Mouse (Mus musculus): ENCODE measurements around the gene Gm10277.

The Gm10277 gene

GRCm38 (mm10) chr11:77787707-77788106, at the start of gene Gm10277:
Gene Gm10277 (minus strand): TSS chr11:77787747.
- no peak for DNase-seq

DNA sequence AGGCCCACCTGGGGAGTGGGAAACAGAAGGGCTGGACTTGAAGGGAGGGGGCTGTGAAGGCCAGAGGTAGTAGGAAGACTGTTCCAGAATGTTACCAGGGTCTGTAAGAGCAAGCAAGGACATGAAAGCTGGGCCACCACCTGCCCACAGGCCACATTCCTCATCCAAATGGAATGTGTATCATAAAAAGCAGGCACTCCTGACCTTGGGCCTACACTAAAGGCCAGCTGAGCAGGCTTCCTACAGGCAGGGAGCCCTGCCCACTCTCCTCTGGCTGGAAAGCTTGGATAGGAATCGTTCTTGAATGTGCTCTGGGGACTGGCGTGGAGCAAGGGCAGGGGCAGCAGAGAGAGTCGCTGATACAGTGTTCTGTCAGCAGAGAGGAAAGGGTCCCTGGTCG, 49.2 kb upstream of the Gm10277 start:
- no peak for DNase-seq

DNA sequence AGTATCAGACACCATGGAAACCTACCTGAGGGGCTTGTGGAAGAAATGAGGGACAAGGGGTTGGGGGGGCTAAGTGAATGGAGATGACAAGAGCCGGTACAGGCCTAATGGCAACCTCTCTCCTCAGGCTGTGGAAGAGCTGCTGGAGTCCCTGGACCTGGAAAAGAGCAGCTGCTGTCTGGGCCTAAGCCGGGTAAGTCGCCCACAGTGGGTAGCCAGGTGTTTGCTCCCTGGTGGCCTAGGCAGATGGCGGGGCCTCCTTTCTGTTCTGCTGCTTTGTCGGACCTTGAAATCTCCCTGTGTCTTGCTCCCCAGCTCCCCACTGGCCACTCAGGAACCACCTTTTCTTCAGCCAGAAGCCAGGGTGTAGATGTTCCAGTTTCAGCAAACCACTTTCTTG, 48.7 kb upstream of the Gm10277 start:
- no peak for DNase-seq

DNA sequence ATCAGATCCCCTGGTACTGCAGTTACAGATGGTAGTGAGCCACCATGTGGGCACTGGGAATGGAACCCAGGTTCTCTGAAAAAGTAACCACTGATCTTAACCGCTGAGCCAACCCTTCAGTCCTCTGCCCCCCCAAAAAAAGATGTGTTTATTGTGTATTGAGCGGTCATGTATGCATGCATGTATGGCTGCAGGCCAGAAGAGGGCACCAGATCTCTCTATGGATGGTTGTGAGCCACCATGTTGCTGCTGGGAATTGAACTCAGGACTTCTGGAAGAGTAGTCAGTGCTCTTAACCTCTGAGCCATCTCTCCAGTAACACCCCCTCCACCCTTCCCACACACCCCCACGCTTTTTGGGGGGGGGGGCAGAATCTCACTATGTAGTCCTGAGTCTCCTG, 47.6 kb upstream of the Gm10277 start:
- no peak for DNase-seq

- no peak for DNase-seq
Observed at GRCm38 (mm10) chr11:77832541-77832940, 45.0 kb upstream of the Gm10277 start.

DNA sequence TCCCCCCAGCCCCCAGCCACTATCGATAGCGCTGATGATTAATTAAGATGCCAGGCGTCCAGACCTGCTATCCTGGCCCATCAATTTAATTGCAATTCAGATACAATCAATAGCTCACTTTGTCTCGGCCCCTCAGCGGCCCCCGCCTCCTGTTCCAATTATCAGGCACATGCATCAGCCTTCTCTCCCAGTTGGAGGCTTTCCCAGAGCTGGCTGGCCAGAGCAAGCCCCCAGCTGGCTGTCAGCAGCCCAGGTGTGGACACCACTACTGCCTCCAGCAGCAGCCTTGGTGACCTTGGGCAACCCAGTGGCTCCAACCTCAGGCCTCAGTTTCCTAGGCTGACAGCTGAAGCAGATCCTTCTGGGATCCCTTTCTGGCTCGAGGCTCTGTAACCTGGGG, 43.3 kb upstream of the Gm10277 start:
- no peak for DNase-seq

DNA sequence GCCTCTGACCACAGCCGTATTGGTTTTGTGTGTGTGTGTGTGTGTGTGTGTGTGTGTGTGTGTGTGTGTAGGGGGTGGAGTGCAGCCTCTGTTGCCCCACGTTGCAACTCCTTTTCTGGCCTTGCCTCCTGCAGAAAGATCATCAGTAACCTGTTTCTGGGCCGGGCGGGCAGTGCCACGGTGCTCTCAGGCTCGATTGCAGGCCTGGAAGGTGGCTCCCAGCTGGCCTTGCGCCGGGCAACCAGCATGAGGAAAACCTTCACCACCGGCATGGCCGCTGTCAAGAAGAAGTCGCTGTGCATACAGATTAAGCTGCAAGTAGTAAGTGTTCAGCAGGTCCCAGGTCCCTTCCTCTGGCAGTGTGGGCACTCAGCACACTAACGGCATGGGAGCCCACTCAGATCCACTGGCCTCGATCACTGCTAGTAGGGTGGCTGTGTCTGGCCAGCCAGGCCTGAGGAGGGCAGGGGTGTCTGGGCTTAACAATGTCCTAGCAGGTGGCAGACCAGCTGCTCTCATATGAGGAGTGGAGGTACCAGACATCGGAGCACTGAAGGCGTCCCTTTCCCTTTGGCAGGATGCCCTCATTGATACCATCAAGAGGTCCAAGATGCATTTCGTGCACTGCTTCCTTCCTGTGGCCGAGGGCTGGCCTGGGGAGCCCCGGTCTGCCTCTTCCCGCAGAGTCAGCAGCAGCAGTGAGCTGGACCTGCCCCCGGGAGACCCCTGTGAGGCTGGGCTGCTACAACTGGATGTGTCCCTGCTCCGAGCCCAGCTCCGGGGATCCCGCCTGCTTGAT, 41.7 kb upstream of the Gm10277 start:
- no peak for DNase-seq

- DNase-seq, result no peak
Observed at GRCm38 (mm10) chr11:77828163-77828562, 40.6 kb upstream of the Gm10277 start.

DNA sequence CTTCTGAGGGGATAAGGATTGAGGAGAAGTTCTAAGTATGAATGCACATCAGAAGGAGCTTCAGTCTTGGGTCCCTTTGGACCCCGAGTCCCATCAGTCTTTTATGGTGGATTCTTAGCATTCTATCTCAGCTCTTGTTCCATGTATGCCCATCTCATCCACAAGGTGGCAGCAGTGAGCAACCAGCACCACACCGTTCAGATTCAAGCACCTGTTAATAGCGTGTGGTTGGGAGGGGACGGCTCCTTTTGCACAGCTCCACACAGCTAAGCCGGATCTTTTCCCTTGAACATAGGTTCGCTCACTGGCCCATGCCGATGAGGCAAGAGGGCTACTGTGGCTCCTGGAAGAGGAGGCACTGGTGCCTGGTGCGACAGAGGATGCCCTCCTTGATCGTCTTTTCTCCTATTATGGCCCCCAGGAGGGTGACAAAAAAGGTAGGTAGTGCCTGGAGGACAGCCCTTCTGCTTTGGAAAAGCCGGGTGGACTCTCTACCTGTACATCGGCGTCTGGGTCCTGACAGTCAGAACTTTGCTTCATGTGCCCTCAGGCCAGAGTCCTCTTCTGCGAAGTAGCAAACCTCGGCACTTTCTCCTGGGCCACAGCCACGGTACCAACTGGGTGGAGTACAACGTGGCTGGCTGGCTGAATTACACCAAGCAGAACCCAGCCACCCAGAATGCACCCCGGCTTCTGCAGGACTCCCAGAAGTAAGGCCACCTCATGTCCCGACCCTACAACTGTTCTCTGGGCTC, 39.9 kb upstream of the Gm10277 start:
- DNase-seq, result peak; percentile 80

GRCm38 (mm10) chr11:77826311-77826710, 38.8 kb upstream of the Gm10277 start:
- no peak for DNase-seq

DNA sequence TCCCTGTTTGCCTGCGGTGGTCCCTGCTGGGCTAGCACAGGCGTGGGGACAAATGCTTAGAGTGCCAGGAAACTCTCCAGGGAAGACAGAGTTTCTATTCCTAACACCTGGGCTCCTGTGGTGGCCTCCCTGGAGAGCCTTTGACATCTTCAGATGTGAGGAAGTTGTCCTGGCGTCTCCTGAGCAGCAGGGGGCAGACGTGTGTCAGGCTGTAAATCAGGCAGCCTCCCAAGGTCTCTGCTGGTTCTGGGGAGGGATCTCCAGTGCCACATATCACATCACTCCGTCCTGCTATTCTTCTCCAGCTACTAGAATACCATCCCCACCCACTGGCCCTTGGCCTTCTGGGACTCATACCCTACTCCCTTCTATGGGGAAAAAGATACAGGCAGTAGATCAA, 38.3 kb upstream of the Gm10277 start:
- DNase-seq, result peak; percentile 74

GRCm38 (mm10) chr11:77822781-77823180, 35.2 kb upstream of the Gm10277 start:
- no peak for DNase-seq

- peak; percentile 65 for DNase-seq
Observed at GRCm38 (mm10) chr11:77821648-77822047, 34.1 kb upstream of the Gm10277 start.

DNA sequence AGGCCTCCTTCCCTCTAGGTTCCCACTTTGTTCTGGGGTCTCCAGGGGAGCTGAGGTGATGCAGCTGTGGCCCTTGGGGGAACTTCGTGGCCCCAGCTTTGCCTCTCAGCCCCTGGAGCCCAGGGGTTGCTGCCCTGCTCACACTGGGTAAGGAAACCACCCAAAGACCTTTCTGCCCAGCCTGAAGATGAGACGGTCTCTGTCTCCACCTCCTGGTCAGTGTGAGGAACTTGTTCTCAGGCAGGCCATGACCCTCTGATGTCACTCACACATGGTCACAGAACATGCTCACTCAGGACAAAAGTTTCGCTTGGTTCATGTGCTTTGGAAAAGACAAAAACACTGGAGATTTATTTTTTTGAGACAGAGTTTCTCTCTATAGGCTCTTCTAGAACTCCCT, 28.5 kb upstream of the Gm10277 start:
- no peak for DNase-seq

DNA sequence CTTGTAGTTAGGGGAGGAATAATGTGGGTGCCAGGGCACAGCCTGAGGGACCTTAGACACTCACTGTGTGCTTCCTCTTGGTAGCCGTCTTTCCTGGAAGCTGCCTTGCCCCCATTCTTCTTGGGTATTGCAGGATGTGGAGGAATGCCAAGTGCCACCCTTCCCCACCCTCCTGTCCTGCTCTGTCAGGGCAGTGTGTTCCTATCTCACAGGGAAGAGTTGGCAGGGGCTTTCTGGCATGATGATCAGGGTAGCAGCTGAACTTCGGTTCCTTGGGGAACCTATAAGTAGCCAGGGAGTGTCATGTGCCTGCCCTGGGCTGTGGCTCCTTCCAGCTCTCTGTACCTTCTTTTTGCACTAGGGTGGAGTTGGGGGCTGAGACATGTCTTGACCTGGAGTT, 26.4 kb upstream of the Gm10277 start:
- DNase-seq, result no peak

- no peak for DNase-seq
Observed at GRCm38 (mm10) chr11:77810018-77810417, 22.5 kb upstream of the Gm10277 start.

DNA sequence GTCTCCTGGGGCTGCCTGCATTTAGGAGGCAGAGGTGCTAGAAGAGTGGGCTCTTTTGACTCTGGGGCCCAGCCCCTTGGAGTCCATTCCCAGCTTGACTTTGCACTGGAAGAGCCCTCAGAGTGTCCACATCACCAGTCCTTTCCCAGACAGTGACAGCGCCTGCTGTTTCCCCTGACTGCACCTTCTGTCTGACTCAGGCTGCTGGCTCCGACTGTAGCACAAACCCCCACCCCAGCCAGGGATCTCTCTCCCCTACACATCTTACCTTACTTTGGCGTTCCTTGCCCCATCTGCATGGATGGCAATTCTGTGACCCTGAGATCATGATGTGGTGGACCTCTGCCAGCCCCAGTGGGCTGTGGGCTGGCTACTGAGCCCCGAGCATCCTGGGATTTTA, 21.7 kb upstream of the Gm10277 start:
- no peak for DNase-seq

- no peak for DNase-seq
Observed at GRCm38 (mm10) chr11:77808051-77808465, 20.5 kb upstream of the Gm10277 start.

GRCm38 (mm10) chr11:77806855-77807254, 19.3 kb upstream of the Gm10277 start:
- DNase-seq, result no peak

DNA sequence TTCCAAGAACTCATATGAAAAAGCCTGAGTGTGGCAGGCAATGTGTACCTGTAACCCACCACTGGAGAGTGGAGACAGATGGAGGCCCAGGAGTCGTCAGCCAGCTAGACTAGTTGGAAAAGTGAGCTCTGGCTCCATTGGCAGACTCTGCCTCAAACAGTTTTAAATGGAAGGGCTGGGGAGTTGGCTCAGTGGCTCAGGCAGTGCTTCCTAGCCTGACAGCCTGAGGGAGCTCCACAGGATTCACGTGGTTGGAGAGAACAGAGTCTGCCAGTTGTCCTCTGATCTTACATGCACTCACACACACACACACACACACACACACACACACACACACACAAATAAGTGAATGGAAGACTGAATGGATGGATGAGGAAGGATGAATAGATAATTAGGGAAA, 18.7 kb upstream of the Gm10277 start:
- DNase-seq, result no peak

DNA sequence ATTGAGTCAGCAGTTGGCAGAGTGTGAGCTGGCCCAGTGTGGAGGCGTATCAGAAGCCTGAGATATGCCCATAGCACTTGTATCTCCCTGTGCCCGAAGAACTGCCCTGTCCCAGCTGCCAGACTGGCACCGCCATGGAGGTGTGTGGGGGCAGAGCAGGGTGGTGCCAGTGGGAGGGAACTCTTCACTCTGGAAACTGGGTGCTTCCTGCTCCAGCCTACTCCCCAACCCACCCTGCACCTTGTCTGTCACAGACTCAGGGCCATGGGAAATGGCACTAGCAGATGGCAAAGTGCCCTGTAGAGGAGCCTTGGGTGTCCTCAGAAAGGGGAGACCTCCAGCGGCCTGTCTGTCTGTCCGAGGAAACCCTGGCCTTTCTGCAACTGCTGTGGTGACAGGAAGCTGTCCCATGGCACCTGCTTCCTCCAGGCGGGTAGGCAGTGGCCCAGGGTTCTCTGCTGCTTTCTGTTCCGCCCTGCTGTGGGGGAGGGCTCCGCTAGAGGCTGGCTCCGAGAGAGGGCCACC, 14.9 kb upstream of the Gm10277 start:
- no peak for DNase-seq

- DNase-seq, result no peak
Observed at GRCm38 (mm10) chr11:77800869-77801701, 13.5 kb upstream of the Gm10277 start.

DNA sequence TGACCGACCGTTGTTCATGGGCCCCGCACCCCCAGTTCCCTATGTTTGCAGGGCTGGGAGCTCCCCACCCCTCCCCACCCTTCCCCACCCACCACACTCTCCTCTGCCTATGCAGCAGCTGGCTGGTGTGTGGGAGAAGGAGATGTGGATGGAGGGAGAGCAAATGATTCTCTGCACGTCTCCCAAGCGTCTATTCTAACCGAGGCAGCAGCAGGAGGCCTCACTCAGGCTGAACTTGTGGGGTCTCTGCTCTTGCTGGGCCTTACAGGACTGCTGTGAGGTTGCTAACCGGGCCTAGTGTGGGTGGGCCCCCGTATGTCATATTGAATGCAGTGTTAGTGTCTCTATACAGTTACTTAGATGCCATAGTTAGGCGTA, 12.9 kb upstream of the Gm10277 start:
- DNase-seq, result no peak

All from cerebellum, adult 11-12 months (tissue).